Mouse (Mus musculus) midbrain, embryonic 15.5 days (tissue): ENCODE data around the gene Zfp536. TPM values are rescaled to one million over a fixed set of nuclear protein-coding genes. Genes with fewer than 3 reads are reported as not detected.

Source experiments
- ATAC-seq: fragments of 200-750 bp; cut with Nextera tagmentation; replicated peaks from 2 replicates; pipeline ENCODE4 v1.8.0; 2017; ENCODE audit warnings: moderate TSS enrichment
- H3K27ac ChIP-seq: fragments of 300-500 bp; sonication (generic); 2 replicates; pipeline ENCODE4 v1.5.1; 2015; ENCODE audit warnings: mild to moderate bottlenecking, inconsistent platforms
- H3K27me3 ChIP-seq: fragments of 300-500 bp; sonication (generic); replicated peaks from 2 replicates; pipeline ENCODE4 v1.6.1; 2015; ENCODE audit warnings: inconsistent platforms
- H3K36me3 ChIP-seq: fragments of 300-500 bp; sonication (generic); replicated peaks from 2 replicates; pipeline ENCODE4 v1.6.1; 2015; ENCODE audit warnings: inconsistent platforms
- H3K4me1 ChIP-seq: fragments of 300-500 bp; sonication (generic); 2 replicates; pipeline ENCODE4 v1.6.1; 2015; ENCODE audit warnings: inconsistent platforms
- H3K4me2 ChIP-seq: fragments of 300-500 bp; sonication (generic); 2 replicates; pipeline ENCODE4 v1.6.1; 2015; ENCODE audit warnings: inconsistent platforms, mild to moderate bottlenecking, moderate library complexity
- H3K4me3 ChIP-seq: fragments of 300-500 bp; sonication (generic); 2 replicates; pipeline ENCODE4 v1.5.1; 2015; ENCODE audit warnings: mild to moderate bottlenecking, inconsistent platforms
- H3K9ac ChIP-seq: fragments of 300-500 bp; sonication (generic); 2 replicates; pipeline ENCODE4 v1.6.1; 2015; ENCODE audit warnings: mild to moderate bottlenecking, inconsistent platforms
- H3K9me3 ChIP-seq: fragments of 300-500 bp; sonication (generic); 2 replicates; pipeline ENCODE4 v1.6.1; 2016; ENCODE audit warnings: inconsistent platforms
- whole genome bisulfite sequencing: fragments of 180-500 bp; shearing (Covaris S2); methylation state at CpG from one replicate; pipeline ENCODE4 v1.1.7; 2015; ENCODE audit warnings: mixed read lengths; 5-methylcytosine and 5-hydroxymethylcytosine counted together
- polyA plus RNA-seq: library from polyadenylated mRNA; unstranded; fragments of >200 nt; fragmentation: Nextera tagmentation; extraction: Ambion mirVana; gene quantifications from 2 replicates; pipeline ENCODE4 v1.2.1, GENCODE M21; 2015

Gene Zfp536
- polyA plus RNA-seq, 1 experiment from 2014 or later = 36.7 TPM

DNA sequence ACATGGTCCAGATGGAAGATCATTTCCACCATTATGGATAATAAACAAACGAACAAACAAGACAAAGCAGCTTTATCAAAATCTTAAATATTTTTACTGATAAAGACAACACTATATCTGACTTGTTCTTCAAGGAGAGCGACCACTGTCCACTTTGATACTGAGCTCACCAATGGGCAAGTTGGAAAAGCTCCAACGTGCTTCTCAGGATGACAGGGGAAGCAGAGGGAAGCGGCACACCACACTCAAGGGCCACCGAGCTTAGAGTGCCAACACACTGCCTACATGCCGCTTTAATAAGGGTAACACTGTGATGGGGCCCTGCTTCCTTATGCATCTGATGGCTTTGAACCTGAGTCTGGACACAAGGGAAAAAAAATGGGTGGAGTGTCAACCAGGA lies 214.1 kb downstream of the Zfp536 start:
- H3K4me2 ChIP-seq = no peak overlapping the region
- no peak for ATAC-seq
- peaks cover 24% of the 10 kb centered on the region for H3K4me1 ChIP-seq
- H3K9me3 ChIP-seq = no peaks in the 10 kb centered on the region
- H3K36me3 ChIP-seq = no peaks in the 10 kb centered on the region
- WGBS = 87% methylated on average over 6 of the region's 6 CpGs
- no peak overlapping the region for H3K27ac ChIP-seq
- H3K4me3 ChIP-seq = no peak overlapping the region
- H3K27me3 ChIP-seq = no peaks in the 10 kb centered on the region
- no peak overlapping the region for H3K9ac ChIP-seq

DNA sequence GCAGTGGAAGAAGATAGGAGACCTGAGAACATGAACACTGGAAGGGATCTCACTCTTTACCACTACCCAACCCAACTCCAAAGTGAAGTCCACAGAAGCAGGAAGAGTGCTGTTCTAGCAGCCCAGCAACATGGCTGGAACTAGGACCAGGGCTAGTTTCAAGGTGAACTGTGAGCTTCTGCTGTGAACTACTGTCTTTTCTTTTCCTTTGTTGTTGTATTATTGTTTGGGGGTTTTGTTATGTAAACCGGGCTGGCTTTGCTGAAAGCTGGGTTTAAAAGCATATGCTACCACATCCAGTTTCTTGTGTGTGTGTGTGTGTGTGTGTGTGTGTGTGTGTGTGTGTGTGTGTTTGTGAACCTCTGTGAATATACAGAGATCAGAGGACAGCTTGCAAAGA lies 216.6 kb downstream of the Zfp536 start:
- Histone ChIP-seq H3K27me3 (no peaks in the 10 kb centered on the region), H3K4me2 (no peak overlapping the region), H3K36me3 (no peaks in the 10 kb centered on the region), H3K4me1 (peaks cover 9% of the 10 kb centered on the region; the same call in 1 of the 2 replicates), H3K4me3 (no peak overlapping the region), H3K9ac (no peak overlapping the region), H3K27ac (no peak overlapping the region), H3K9me3 (no peaks in the 10 kb centered on the region)
- 56% methylated on average over 1 of the region's 1 CpGs for WGBS
- ATAC-seq = no peak

DNA sequence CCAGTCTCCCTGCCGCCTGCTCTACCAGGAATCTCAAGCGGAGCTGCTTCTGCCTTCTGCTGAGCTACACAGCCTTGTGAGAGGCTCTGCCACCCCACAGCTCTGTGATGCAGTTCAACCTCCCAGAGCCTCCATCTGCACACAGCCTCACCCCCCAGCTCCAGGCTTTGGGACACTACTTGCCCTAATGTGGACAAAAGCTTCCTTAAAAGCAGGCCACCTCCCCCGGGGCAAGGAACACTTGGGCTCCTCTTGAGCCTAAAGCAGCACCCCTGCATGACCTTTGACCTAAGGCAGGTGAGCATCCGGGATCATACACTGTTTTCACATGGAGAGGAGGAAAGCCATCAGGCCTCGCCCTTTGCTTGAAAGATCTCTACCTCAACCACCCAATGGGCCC lies 219.0 kb downstream of the Zfp536 start:
- 54% methylated on average over 5 of the region's 5 CpGs for WGBS
- Histone ChIP-seq H3K36me3 (no peaks in the 10 kb centered on the region), H3K4me3 (no peak overlapping the region), H3K9ac (no peak overlapping the region), H3K9me3 (no peaks in the 10 kb centered on the region), H3K4me2 (no peak overlapping the region), H3K4me1 (peaks cover 9% of the 10 kb centered on the region), H3K27ac (0 out of 2 replicates have a peak overlapping the region, but pooled peaks have one; percentile 17), H3K27me3 (no peaks in the 10 kb centered on the region)
- ATAC-seq = no peak

DNA sequence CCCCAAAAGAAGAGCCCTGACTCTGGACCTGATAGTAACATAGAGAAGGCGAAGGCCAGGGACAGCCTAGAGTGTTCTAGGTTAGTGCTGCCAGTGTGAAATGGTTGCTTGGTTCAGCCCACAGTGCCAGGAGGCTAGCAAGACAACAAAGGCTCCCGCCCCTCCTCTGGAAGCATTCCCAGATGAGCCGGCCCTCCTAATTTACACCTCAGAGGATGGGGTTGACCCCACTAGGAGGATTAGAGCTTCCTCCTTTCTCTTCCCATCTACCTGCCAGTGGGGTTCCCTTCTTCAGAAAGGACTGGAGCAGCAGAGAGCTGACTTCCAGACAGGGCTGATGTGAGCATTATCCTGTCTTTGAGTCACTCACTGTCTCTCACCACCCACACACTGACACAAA lies 219.8 kb downstream of the Zfp536 start:
- ATAC-seq = peak; percentile 53
- 0 out of 2 replicates have a peak overlapping the region, but pooled peaks have one; percentile 17 for H3K27ac ChIP-seq

DNA sequence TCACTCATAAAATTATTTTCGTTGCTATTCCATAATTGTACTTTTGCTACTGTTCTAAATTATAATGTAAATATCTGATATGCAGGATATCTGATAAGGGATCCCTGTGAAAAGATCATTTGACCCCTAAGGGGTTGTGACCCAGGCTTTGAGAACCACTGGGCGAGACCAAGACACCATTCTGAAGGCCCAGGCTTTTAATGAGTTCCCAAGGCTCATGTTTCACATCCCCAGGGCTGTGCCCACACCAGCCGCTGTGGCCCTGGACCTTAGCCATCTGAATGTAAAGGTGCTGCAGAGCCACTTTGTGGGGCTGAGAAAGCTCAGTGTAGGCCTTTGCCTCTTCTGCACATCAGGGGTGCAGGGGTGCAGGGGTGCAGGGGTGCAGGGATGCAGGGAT lies 221.1 kb downstream of the Zfp536 start:
- 71% methylated on average over 3 of the region's 3 CpGs for WGBS
- Histone ChIP-seq H3K9ac (no peak overlapping the region), H3K4me1 (peaks cover 13% of the 10 kb centered on the region), H3K9me3 (no peaks in the 10 kb centered on the region), H3K27me3 (no peaks in the 10 kb centered on the region), H3K4me2 (no peak overlapping the region), H3K4me3 (no peak overlapping the region), H3K27ac (no peak overlapping the region), H3K36me3 (no peaks in the 10 kb centered on the region)
- ATAC-seq = no peak

More for the DNA sequence above, 219.8 kb downstream of the Zfp536 start:
- Histone ChIP-seq H3K4me2 (no peak overlapping the region), H3K9me3 (no peaks in the 10 kb centered on the region), H3K4me1 (peaks cover 13% of the 10 kb centered on the region), H3K27me3 (no peaks in the 10 kb centered on the region), H3K36me3 (no peaks in the 10 kb centered on the region), H3K4me3 (no peak overlapping the region), H3K9ac (no peak overlapping the region)
- WGBS = 34% methylated on average over 3 of the region's 3 CpGs

DNA sequence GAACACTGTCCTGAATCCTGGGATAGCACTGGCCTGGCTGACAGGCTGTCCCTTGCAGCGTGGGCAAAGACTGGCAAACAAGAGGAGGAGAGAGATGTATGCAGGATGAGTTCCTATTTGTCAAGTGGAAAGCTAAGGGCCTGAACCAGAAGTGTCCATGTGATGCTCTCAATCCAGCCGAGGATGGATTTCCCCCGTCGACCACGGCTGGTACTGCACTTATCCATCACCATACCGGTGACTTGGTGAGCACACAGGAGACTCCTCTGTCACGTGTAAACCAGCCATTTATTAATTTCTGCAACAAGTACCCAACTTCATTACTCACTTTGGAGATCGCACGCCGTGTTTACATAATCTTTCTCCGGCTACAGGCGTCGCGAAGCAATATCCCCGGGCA lies 224.6 kb downstream of the Zfp536 start:
- Histone ChIP-seq H3K27me3 (no peaks in the 10 kb centered on the region), H3K9ac (no peak overlapping the region), H3K9me3 (no peaks in the 10 kb centered on the region), H3K4me1 (peaks cover 8% of the 10 kb centered on the region), H3K4me3 (no peak overlapping the region), H3K4me2 (no peak overlapping the region), H3K36me3 (no peaks in the 10 kb centered on the region), H3K27ac (no peak overlapping the region)
- WGBS = 68% methylated on average over 15 of the region's 15 CpGs
- ATAC-seq = 0 out of 2 replicates have a peak, but pooled peaks have one; percentile 28

DNA sequence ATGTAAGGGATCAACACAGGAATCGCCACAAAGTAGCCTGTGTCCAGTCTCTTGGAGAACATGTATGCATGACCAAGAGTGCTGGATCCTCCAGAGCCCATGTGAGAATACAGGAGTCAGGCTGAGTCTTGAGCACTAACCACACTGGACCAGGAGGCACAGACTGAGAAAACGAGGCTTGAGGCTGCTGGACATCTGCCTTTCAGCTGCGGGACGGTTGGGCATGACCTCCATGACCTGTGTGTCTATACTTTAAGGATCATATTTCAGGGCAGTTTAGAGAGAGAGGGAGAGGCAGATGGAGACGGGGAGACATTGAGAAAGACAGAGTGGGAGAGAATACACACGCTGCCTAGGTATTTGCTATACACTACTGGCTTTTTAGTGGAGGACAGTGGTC lies 229.4 kb downstream of the Zfp536 start:
- H3K9me3 ChIP-seq = no peaks in the 10 kb centered on the region
- H3K27me3 ChIP-seq = no peaks in the 10 kb centered on the region
- no peaks in the 10 kb centered on the region for H3K36me3 ChIP-seq
- no peak overlapping the region for H3K4me3 ChIP-seq
- ATAC-seq = no peak
- H3K27ac ChIP-seq = no peak overlapping the region
- no peak overlapping the region for H3K9ac ChIP-seq
- 43% methylated on average over 6 of the region's 6 CpGs for WGBS
- no peaks in the 10 kb centered on the region for H3K4me1 ChIP-seq
- H3K4me2 ChIP-seq = no peak overlapping the region

DNA sequence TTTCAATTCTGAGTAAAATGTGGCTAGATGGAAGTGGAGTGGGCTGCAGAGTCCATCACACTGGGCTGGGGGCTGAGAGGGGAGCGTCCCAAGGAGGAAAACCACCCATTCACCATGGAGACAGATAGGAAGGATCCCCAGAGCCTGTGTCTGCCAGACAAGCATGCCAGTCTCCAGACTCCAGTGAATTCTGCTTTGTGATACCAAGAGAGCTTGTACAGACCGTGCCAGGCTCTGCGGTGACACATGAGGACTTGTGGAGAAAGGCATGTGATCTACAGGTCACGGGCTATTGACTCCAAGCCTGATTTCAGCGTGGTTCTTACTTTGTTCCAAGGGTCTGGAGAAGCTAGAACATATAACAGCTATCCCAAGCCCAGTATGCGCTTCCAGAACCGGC lies 230.5 kb downstream of the Zfp536 start:
- ATAC-seq = no peak
- Histone ChIP-seq H3K27ac (no peak overlapping the region), H3K9me3 (no peaks in the 10 kb centered on the region), H3K9ac (no peak overlapping the region), H3K27me3 (no peaks in the 10 kb centered on the region), H3K4me2 (no peak overlapping the region), H3K36me3 (no peaks in the 10 kb centered on the region), H3K4me3 (no peak overlapping the region), H3K4me1 (no peaks in the 10 kb centered on the region)
- 94% methylated on average over 7 of the region's 7 CpGs for WGBS

DNA sequence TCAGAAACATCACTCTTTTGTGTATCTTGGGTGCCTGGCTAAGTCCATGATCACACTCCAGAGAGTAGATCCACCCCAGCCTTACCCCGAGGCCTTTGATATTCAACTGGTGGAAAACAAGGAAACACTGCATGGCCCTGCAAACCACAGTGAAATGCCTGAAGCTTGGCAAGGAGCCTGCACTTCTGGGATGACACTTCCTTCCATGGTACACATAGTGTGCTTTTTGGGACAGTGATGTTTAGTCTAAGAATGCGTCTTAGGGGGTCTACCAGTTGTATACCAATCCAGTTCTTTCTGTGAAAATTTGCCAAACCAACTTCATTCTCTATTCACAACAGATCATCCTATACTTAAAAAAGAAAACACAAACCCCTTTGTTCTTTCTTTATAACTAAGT lies 242.3 kb downstream of the Zfp536 start:
- WGBS = 89% methylated on average over 2 of the region's 2 CpGs
- H3K4me3 ChIP-seq = no peak overlapping the region
- ATAC-seq = no peak
- H3K9ac ChIP-seq = no peak overlapping the region
- no peaks in the 10 kb centered on the region for H3K9me3 ChIP-seq
- H3K27ac ChIP-seq = no peak overlapping the region
- no peaks in the 10 kb centered on the region for H3K36me3 ChIP-seq
- H3K4me2 ChIP-seq = no peak overlapping the region
- H3K4me1 ChIP-seq = peaks cover 4% of the 10 kb centered on the region; the same call in 1 of the 2 replicates
- no peaks in the 10 kb centered on the region for H3K27me3 ChIP-seq

DNA sequence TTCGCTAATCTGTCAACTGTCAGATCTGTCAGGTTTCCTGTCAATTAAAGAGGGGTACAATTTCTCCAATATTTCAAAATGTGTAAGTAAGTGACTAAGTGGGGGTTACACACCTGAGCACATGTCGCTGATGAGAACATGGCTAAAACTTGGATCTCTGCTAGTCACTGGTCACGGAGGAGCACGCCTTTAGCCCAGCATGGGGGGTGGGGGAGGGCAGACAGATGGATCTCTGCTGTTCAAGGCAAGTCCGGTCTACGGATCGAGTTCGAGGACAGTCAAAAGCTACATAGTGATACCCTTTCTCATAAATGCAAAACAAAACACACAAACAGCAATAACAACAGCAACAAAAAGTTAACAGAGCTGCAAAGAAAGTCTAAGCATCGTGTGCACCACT lies 245.1 kb downstream of the Zfp536 start:
- 89% methylated on average over 9 of the region's 9 CpGs for WGBS
- Histone ChIP-seq H3K27ac (no peak overlapping the region), H3K4me2 (no peak overlapping the region)

DNA sequence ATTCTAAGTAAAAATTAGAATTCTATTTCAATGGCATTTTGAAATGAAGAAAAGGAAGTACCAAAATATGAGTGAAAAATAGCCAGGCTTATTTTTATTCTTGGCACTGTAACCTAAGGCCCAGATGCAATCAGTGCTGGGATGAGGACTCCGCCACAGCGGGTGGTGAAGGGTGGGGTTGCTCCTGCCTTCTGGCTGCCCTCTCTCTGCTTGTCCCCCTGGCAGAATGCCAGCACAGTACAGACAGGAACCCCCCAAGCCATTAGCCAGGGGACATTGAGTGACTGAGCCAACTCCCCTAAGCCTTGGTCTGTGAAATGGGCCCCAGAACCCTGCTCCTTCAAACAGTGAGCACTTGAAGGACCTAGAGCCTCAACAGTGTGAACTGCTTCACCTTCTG lies 245.6 kb downstream of the Zfp536 start:
- WGBS = 63% methylated on average over 2 of the region's 2 CpGs
- Histone ChIP-seq H3K9me3 (no peaks in the 10 kb centered on the region), H3K4me2 (no peak overlapping the region), H3K36me3 (no peaks in the 10 kb centered on the region), H3K4me3 (no peak overlapping the region), H3K27ac (no peak overlapping the region), H3K9ac (no peak overlapping the region), H3K4me1 (peaks cover 4% of the 10 kb centered on the region; the same call in 1 of the 2 replicates), H3K27me3 (no peaks in the 10 kb centered on the region)
- no peak for ATAC-seq

More for the DNA sequence above, 245.1 kb downstream of the Zfp536 start:
- H3K36me3 ChIP-seq = no peaks in the 10 kb centered on the region
- no peaks in the 10 kb centered on the region for H3K27me3 ChIP-seq
- peaks cover 4% of the 10 kb centered on the region; the same call in 1 of the 2 replicates for H3K4me1 ChIP-seq
- H3K9ac ChIP-seq = no peak overlapping the region
- no peak for ATAC-seq
- H3K9me3 ChIP-seq = no peaks in the 10 kb centered on the region
- no peak overlapping the region for H3K4me3 ChIP-seq

DNA sequence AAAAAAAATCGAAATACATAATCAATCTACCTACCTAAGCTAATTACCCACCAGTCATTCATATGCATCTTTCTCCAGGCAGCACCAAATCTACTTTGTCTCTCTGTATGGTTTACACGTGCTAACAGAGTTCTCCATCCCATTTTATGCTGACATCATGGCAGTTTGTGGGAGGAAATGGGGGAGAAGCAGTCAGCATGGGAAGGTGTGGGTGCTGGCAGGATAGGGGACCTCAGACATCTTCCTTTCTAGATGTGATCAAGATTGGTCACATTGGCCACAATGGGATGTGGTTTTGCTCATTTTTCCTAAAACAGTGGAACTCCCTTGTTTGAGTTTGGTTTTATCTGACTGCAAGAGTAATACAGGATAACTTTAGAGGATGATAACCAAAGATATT lies 252.0 kb downstream of the Zfp536 start:
- peaks cover 7% of the 10 kb centered on the region; the same call in 1 of the 2 replicates for H3K4me1 ChIP-seq
- 90% methylated on average over 2 of the region's 2 CpGs for WGBS

DNA sequence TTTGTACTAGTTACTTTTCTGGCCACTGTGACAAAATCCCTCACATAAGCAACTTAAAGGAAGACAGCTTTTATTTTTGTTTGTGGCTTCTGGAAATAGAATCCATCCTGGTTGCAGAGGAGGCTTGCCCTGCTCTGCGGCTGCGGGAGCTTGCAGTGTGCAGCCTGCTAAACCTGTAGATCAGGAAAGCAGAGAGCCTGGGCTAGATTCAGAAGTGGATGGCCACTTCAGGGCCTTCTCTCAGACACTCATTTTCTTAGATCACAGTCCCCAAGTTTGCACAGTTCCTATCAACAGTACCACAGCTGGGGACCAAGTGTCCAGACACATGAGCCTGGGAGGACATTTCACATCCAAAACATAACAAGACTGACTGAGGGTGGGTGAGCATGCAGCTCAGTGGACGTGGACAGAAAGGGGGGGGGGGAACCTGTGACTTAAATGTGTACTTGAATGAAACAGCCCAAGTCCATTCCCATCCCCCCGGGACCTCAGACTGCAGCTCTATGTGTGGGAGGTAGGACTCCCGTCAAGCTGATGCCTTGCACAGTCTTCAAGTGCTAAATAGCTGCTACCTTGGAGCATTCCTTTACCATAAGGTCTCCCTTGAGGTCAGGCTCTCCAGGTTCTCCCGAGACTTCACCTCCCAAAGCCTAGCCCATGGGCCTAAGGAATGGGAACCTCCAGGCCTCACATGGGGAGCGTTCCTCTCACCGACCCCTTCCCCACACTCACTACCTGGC lies 262.3 kb downstream of the Zfp536 start:
- no peaks in the 10 kb centered on the region for H3K27me3 ChIP-seq
- 86% methylated on average over 8 of the region's 8 CpGs for WGBS
- H3K4me2 ChIP-seq = no peak overlapping the region
- no peak overlapping the region for H3K9ac ChIP-seq
- no peaks in the 10 kb centered on the region for H3K9me3 ChIP-seq
- H3K36me3 ChIP-seq = no peaks in the 10 kb centered on the region
- H3K4me3 ChIP-seq = no peak overlapping the region
- ATAC-seq = no peak
- H3K27ac ChIP-seq = no peak overlapping the region
- peaks cover 39% of the 10 kb centered on the region for H3K4me1 ChIP-seq

More for the DNA sequence above, 252.0 kb downstream of the Zfp536 start:
- no peak for ATAC-seq
- H3K4me3 ChIP-seq = no peak overlapping the region
- no peak overlapping the region for H3K27ac ChIP-seq
- H3K27me3 ChIP-seq = no peaks in the 10 kb centered on the region
- H3K36me3 ChIP-seq = no peaks in the 10 kb centered on the region
- no peak overlapping the region for H3K4me2 ChIP-seq
- no peaks in the 10 kb centered on the region for H3K9me3 ChIP-seq
- no peak overlapping the region for H3K9ac ChIP-seq
